Mouse (Mus musculus) adrenal gland, adult 2 months (tissue): Measurements from ENCODE around the gene Ypel4. TPM values are rescaled to one million over a fixed set of nuclear protein-coding genes. Genes with fewer than 3 reads are reported as not detected.
"Not testable (repeated sequence)": the region's sequence is repeated elsewhere in the genome, so short reads cannot be mapped to it uniquely, and the experiment has no call there.

Experiments used
- DNase-seq: peaks from one replicate; pipeline ENCODE4 v3.0.0; 2021
- polyA plus RNA-seq: library from polyadenylated mRNA; depleted of rRNA; stranded (reverse); fragments of >200 nt; gene quantifications from 2 replicates; pipeline ENCODE4 v1.2.3, GENCODE M21; 2012
- total RNA-seq, 2 experiments: library from RNA; stranded (reverse); gene quantifications; 2 replicates each; pipeline ENCODE4 v1.2.3; 2021

Ypel4 gene
- total and polyA plus RNA-seq, 3 experiments = 3.8 to 9.8 (median 7.2) TPM

DNA sequence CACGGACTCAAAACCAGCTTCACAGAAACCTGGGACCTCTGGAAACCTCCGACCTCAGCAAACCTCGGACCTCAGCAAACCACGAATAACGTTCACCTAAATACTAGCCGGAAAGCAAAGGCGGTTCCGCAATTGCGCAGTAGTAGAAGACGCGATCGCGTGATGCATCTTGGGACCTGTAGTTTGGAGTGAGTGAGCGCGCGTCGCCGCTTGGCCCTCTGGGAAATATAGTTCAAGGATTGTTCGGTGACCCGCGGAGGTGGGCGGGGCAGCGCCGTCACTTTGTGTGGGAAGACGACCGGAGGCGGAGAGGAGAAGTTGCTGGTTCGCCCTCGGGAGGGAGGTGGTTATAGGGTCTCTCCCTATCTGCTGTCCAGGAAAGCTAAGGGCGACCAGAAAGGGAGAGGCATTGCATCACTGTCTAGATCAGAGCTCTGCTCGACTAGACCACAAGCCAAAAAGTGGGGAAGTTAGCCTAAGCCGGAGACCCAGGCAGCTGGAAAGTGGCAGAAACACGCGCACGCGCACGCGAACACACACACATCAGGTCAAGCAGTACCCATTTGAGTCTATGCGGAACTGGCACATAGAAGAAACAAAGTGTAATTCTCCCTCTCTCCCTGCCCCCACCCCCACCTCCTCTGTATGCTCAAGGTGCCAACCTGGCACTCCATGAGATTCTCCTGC is 6.5 kb upstream of the Ypel4 start, which contains the start of gene Clp1:
TSS of gene Clp1 (minus strand) at position 179 of the 687 bp plus-strand sequence.
- peak; percentile 97 for DNase-seq

DNA sequence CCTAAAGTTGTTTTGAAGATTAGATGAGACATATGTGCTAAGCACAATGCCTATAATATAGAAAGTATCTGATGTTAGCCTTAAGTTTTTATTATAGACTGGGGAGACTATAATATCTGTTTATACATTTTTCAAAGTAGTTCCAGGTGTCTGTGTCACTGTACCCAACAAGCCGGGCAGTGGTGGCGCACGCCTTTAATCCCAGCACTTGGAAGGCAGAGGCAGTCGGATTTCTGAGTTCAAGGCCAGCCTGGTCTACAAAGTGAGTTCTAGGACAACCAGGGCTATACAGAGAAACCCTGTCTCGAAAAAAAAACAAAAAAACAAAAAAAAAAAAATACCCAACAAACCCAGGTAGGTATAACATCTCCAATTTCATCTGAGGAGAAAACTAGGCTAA is 5.7 kb upstream of the Ypel4 start:
- not testable (repeated sequence) for DNase-seq

GRCm38 (mm10) chr2:84731206-84731605 is 2.7 kb upstream of the Ypel4 start:
- no peak for DNase-seq

- DNase-seq = no peak
These were observed 1.5 kb upstream of the Ypel4 start for GRCm38 (mm10) chr2:84732394-84732793.

GRCm38 (mm10) chr2:84734351-84734864 is 550 bp downstream of the Ypel4 start:
- no peak for DNase-seq

GRCm38 (mm10) chr2:84734919-84735318 is 1.1 kb downstream of the Ypel4 start:
- no peak for DNase-seq

GRCm38 (mm10) chr2:84735346-84735920 is 1.6 kb downstream of the Ypel4 start:
- DNase-seq = no peak

GRCm38 (mm10) chr2:84736312-84737161 is 2.7 kb downstream of the Ypel4 start:
- DNase-seq = no peak

- no peak for DNase-seq
These were observed 3.6 kb downstream of the Ypel4 start for GRCm38 (mm10) chr2:84737451-84737925.

DNA sequence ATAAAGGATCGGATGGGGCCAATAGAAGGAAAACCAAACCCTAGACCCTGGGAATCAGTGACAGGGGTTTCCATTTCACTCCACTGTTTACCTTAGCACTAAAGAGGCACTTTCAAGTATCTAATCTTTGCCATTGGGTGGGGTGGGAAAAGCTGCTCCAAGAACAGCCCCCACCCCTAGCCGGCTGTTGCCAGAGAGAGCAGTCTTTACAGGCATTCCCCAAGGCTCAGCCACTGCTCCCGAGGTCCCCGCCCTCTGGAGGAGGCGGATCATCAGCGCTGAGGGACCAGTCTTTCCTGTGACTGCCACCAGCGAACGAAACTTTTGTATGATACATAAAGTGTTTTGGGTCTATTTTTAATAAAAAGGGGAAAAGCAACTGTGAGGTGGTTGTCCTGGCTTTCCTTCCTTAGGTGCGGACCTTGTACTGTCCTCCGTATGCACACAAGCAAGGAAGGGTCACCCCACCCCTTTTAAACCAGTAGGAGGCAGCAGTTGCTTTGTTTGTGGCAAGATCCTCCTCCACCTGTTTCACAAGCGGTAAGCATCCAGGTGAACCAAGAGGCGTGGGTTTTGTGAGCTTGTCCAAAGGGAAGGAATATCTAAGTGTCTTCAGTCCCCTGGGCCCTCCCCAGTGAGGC is 4.5 kb downstream of the Ypel4 start:
- no peak for DNase-seq

GRCm38 (mm10) chr2:84740608-84741333 is 6.9 kb downstream of the Ypel4 start:
- no peak for DNase-seq

GRCm38 (mm10) chr2:84741841-84742450 is 8.1 kb downstream of the Ypel4 start:
- peak; percentile 44 for DNase-seq

DNA sequence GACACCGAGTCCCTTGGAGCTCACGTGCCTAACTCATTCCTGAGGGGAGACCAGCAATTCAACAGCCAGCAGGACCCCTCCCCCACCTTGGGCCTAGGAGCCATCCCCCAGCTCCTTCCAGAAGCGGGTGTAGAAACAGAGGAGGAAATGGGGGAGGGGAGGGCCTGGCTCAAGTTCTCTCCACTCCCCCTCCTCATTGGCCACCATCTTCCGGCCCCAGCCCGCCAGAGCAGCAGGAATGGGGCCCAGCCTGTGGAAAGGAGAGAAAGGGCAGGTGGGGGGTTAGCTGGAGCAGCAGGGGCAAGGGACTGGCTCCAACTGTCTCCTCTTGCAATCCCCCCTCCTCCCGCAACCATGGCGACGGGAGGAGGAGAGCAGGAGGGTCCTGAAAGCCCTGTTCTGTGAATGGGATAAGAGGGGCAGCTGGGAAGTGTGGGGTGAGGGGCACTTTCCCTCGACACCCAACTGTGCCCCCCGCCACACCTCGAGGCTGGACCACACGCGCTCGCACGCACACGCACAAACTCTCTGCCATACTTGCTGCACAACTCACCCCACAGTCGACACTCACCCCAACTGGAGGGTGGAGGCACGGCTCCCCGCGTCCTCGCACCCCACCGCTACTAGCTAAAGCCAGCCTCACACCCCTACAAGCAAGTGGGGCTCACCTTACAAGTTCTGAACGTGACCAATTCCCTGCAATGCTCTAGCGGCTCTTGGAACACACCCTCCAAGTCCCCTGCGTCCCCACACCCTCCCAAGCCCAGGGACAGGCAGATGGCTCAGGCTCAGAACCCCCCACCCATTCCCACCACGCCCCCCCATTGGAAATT is 8.8 kb downstream of the Ypel4 start:
- peak; percentile 35 for DNase-seq

GRCm38 (mm10) chr2:84743561-84743960 is 9.7 kb downstream of the Ypel4 start, which contains the start of gene Gm19426:
Gene Gm19426 (minus strand): TSS chr2:84743655.
- DNase-seq = peak; percentile 81

DNA sequence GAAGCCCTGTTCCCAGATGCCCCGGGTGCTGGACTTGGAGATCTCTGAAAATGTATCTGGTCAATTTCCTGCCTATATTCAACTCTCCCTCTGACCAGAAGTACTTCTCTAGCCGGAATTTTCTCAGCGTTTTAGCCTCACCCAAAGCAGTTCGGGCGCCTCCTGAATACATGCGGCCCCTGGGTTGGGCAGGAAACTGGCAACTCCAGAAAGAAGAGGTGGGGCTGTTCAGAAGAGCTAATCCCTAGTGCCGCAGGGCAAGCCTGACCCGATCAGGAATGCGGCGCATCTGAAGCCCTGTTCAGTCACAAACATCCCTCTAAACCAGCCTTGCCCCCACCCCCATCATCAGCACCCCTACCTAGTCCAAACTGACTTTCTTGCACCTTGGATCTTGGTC is 10.3 kb downstream of the Ypel4 start:
- DNase-seq = no peak

GRCm38 (mm10) chr2:84750115-84750514 is 16.3 kb downstream of the Ypel4 start:
- DNase-seq = no peak

DNA sequence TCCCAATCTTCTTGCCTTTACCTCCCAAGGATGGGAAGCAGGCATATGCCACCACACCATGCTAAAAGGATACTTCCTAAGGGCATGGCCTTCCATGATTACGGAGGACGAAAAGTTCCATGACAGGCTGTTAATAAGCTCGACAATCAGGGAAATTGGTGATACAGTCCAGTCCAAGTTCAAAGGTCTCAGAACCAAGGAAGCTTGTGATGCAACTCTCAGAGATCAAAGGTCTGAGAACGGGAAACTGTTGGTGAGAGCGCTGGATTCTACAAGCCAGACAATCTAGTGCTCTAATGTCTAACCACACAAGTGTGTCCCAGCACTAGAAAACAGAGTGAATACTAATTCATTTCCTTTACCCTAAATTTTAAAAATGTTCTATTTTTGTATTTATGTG is 22.4 kb downstream of the Ypel4 start:
- DNase-seq = no peak

GRCm38 (mm10) chr2:84757026-84757682 is 23.3 kb downstream of the Ypel4 start:
- DNase-seq = no peak

GRCm38 (mm10) chr2:84758542-84759127 is 24.8 kb downstream of the Ypel4 start:
- DNase-seq = no peak
